In genomic region chr5:50290879-50291410, GRCm38 (mm10) we compare ENCODE assay signal across 29 mouse cellular contexts.
A peak's percentile ranks its signal among the peaks of the same experiment; 100 is the strongest.
DNase-seq lines count a peak whose midpoint lies in the region; ATAC-seq and TF ChIP-seq lines count a peak whose summit lies in the region.
"Had no signal": no experiment of that assay in that cellular context is flagged by ENCODE, and none has a peak within 500 bp of the region (broad histone marks: within the 10 kb centered on the region; RNA-seq: fewer than 3 reads in every experiment).

No protein-coding gene starts in this region.

- no peaks in the 10 kb centered on the region for H3K27me3 ChIP-seq in kidney, embryonic 14.5 days (ENCODE audit: control insufficient read depth, insufficient read depth, low read length)
- no peaks in the 10 kb centered on the region for H3K27me3 ChIP-seq in kidney, embryonic 15.5 days
- no peaks in the 10 kb centered on the region for H3K27me3 ChIP-seq in stomach, postnatal 0 days (ENCODE audit: control insufficient read depth, insufficient read depth, low read length)
- H3K27me3 ChIP-seq: forebrain, embryonic 13.5 days; hindbrain, embryonic 12.5 days; lung, embryonic 15.5 days; neural tube, embryonic 12.5 days had no signal

- DNase-seq in kidney, adult 18-20 months, result peak; percentile 37
- DNase-seq in kidney, postnatal 36 days, result peak; percentile 39 to 40
- DNase-seq in stomach, postnatal 0 days (ENCODE audit: low spot score), result peak; percentile 88
- no peak for DNase-seq in frontal cortex, postnatal 10 days (ENCODE audit: low spot score in 2 of 2)
- DNase-seq in ovary, postnatal 14 days (ENCODE audit: low spot score), result no peak
- DNase-seq in gastrocnemius, adult 2 months, result no peak
- DNase-seq: adrenal gland, postnatal 14 days; cerebellum, adult 11 months; cerebellum, adult 9-10 months; cerebellum, postnatal 36 days; gastrocnemius, postnatal 36 days; heart, adult 18-20 months; heart, postnatal 36 days; layer of hippocampus, adult 9-11 months; retina, postnatal 1 day; right cerebral cortex, postnatal 25 days had no signal

- TF ChIP-seq CTCF in stomach, postnatal 0 days (IDR thresholded peaks at IDR 0.05; ENCODE audit: low read depth), result no peak
- TF ChIP-seq CTCF in gastrocnemius, adult 2 months (IDR thresholded peaks at IDR 0.05), result no peak

- H3K4me1 ChIP-seq in kidney, embryonic 14.5 days (ENCODE audit: control insufficient read depth, insufficient read depth, low read length), result no peaks in the 10 kb centered on the region
- H3K4me1 ChIP-seq in kidney, embryonic 15.5 days, result no peaks in the 10 kb centered on the region
- H3K4me1 ChIP-seq in stomach, postnatal 0 days (replicated peaks; ENCODE audit: control insufficient read depth, insufficient read depth), result no peaks in the 10 kb centered on the region
- H3K4me1 ChIP-seq: forebrain, embryonic 13.5 days; hindbrain, embryonic 12.5 days; lung, embryonic 15.5 days; neural tube, embryonic 12.5 days had no signal

- no peaks in the 10 kb centered on the region for H3K36me3 ChIP-seq in kidney, embryonic 14.5 days (ENCODE audit: control insufficient read depth, insufficient read depth, low read length)
- no peaks in the 10 kb centered on the region for H3K36me3 ChIP-seq in kidney, embryonic 15.5 days
- H3K36me3 ChIP-seq in stomach, postnatal 0 days (ENCODE audit: control insufficient read depth, insufficient read depth, low read length), result no peaks in the 10 kb centered on the region
- H3K36me3 ChIP-seq: hindbrain, embryonic 12.5 days; lung, embryonic 15.5 days; neural tube, embryonic 12.5 days had no signal

- intact Hi-C loops in gastrocnemius, adult 2 months (cut with DNase I), result no loop called here

- H3K4me3 ChIP-seq in kidney, embryonic 14.5 days (ENCODE audit: low read length), result no peak overlapping the region
- no peak overlapping the region for H3K4me3 ChIP-seq in kidney, embryonic 15.5 days (replicated peaks)
- no peak overlapping the region for H3K4me3 ChIP-seq in stomach, postnatal 0 days (ENCODE audit: low read depth, low read length)
- no peak overlapping the region for H3K4me3 ChIP-seq in gastrocnemius, adult 2 months
- H3K4me3 ChIP-seq: forebrain, embryonic 13.5 days; hindbrain, embryonic 12.5 days; lung, embryonic 15.5 days; myocyte; neural tube, embryonic 12.5 days had no signal

- H3K9me3 ChIP-seq in kidney, embryonic 14.5 days (ENCODE audit: control insufficient read depth, low read length), result no peaks in the 10 kb centered on the region
- no peaks in the 10 kb centered on the region for H3K9me3 ChIP-seq in kidney, embryonic 15.5 days (replicated peaks)
- H3K9me3 ChIP-seq in stomach, postnatal 0 days (ENCODE audit: control insufficient read depth, low read length), result no peaks in the 10 kb centered on the region
- H3K9me3 ChIP-seq: forebrain, embryonic 13.5 days; hindbrain, embryonic 12.5 days; lung, embryonic 15.5 days; neural tube, embryonic 12.5 days had no signal

- ATAC-seq in kidney, embryonic 14.5 days (ENCODE audit: low FRiP score, low TSS enrichment), result no peak
- ATAC-seq in kidney, embryonic 15.5 days (replicated peaks; ENCODE audit: low FRiP score), result 0 out of 2 replicates have a peak, but pooled peaks have one; percentile 49
- ATAC-seq in stomach, postnatal 0 days (ENCODE audit: low FRiP score, low TSS enrichment), result peak; percentile 100
- ATAC-seq: forebrain, embryonic 13.5 days; hindbrain, postnatal 0 days; midbrain, embryonic 16.5 days; Patski had no signal

- H3K27ac ChIP-seq in kidney, embryonic 14.5 days (ENCODE audit: low read depth, low read length), result no peak overlapping the region
- no peak overlapping the region for H3K27ac ChIP-seq in kidney, embryonic 15.5 days
- peak overlapping the region; percentile 53; the same call in 1 of the 2 replicates for H3K27ac ChIP-seq in stomach, postnatal 0 days (replicated peaks)
- no peak overlapping the region for H3K27ac ChIP-seq in gastrocnemius, adult 2 months
- H3K27ac ChIP-seq: forebrain, embryonic 13.5 days; hindbrain, embryonic 12.5 days; hindbrain, postnatal 0 days; lung, embryonic 15.5 days; neural tube, embryonic 12.5 days had no signal

- 77% methylated on average over 2 of the region's 2 CpGs for whole genome bisulfite sequencing in kidney, embryonic 14.5 days
- WGBS in kidney, embryonic 15.5 days, result 72% methylated on average over 2 of the region's 2 CpGs
- 50% methylated on average over 2 of the region's 2 CpGs for WGBS in stomach, postnatal 0 days

- TF ChIP-seq EP300 in stomach, postnatal 0 days (optimal IDR thresholded peaks at IDR 0.05), result no peak

- no peak overlapping the region for H3K9ac ChIP-seq in kidney, embryonic 14.5 days (ENCODE audit: low read depth, low read length)
- H3K9ac ChIP-seq in kidney, embryonic 15.5 days, result no peak overlapping the region
- H3K9ac ChIP-seq in stomach, postnatal 0 days (ENCODE audit: low read length), result no peak overlapping the region
- H3K9ac ChIP-seq: forebrain, embryonic 13.5 days; hindbrain, embryonic 12.5 days; lung, embryonic 15.5 days; neural tube, embryonic 12.5 days had no signal

- no peak overlapping the region for H3K4me2 ChIP-seq in kidney, embryonic 14.5 days (replicated peaks; ENCODE audit: low read depth, low read length)
- H3K4me2 ChIP-seq in kidney, embryonic 15.5 days, result no peak overlapping the region
- H3K4me2 ChIP-seq in stomach, postnatal 0 days (replicated peaks; ENCODE audit: low read depth), result no peak overlapping the region
- H3K4me2 ChIP-seq: forebrain, embryonic 13.5 days; heart, embryonic 11.5 days; hindbrain, embryonic 12.5 days; liver, embryonic 11.5 days; lung, embryonic 15.5 days; midbrain, embryonic 11.5 days; neural tube, embryonic 12.5 days had no signal

Comparison
In these comparisons a context has a peak if more than half of its experiments do, and no peak if none do; other contexts are left out.
1. DNase-seq: peak in kidney, adult 18-20 months (single experiment), kidney, postnatal 36 days (2 of 2) and stomach, postnatal 0 days (single experiment); none in frontal cortex, postnatal 10 days (0 of 2), ovary, postnatal 14 days (single experiment) and gastrocnemius, adult 2 months (single experiment).